Mouse (Mus musculus) erythroblast, embryonic 14.5 days (primary cell): ENCODE results near the gene Ust.

ENCODE experiments used
- GATA1 ChIP-seq: IDR thresholded peaks from 2 replicates; pipeline ENCODE4 v1.6.1; 2012; ENCODE audit warnings: low read length, inconsistent platforms, mixed read lengths
- TAL1 ChIP-seq: IDR thresholded peaks from 3 replicates; pipeline ENCODE4 v1.6.1; 2012; ENCODE audit warnings: low read length, inconsistent platforms, mixed read lengths

GRCm38 (mm10) chr10:8505346-8506246, 13.0 kb downstream of the Ust start:
- TF ChIP-seq TAL1 = no peak
- TF ChIP-seq GATA1 = no peak
